Mouse (Mus musculus): ENCODE results near the gene Rab7b.

- TF ChIP-seq MYOD1 (IDR thresholded peaks at IDR 0.05; ENCODE audit: control insufficient read depth, insufficient read length, low read depth) (no peak), CTCF (IDR thresholded peaks at IDR 0.05; ENCODE audit: control insufficient read depth, insufficient read depth, insufficient read length) (no peak), MAX (IDR thresholded peaks at IDR 0.05) (no peak), USF1 (IDR thresholded peaks at IDR 0.05; ENCODE audit: low read depth) (no peak), FOSL1 (IDR thresholded peaks at IDR 0.05; ENCODE audit: insufficient read depth, low read length, poor library complexity, severe bottlenecking) (no peak), MYOG (IDR thresholded peaks at IDR 0.05; ENCODE audit: control insufficient read depth, extremely low read depth, insufficient read length) (no peak), CEBPB (IDR thresholded peaks at IDR 0.05; ENCODE audit: low read depth) (no peak)
These were observed 30.6 kb downstream of the Rab7b start for GRCm38 (mm10) chr1:131718952-131719694.

Measured in C2C12 (cell line).